In genomic region chr9:43231805-43232204, GRCm38 (mm10) we compare ENCODE assay signal across 11 mouse cellular contexts. TPM values are rescaled to one million over a fixed set of nuclear protein-coding genes. Genes with fewer than 3 reads are reported as not detected.
DNase-seq lines count a peak whose midpoint lies in the region; ATAC-seq and TF ChIP-seq lines count a peak whose summit lies in the region.
"Had no signal": no experiment of that assay in that cellular context is flagged by ENCODE, and none has a peak within 500 bp of the region (broad histone marks: within the 10 kb centered on the region; RNA-seq: fewer than 3 reads in every experiment).

No protein-coding gene starts in this region.

- H3K36me3 ChIP-seq in kidney, embryonic 14.5 days (ENCODE audit: control insufficient read depth, insufficient read depth, low read length) = peaks cover 19% of the 10 kb centered on the region; the same call in 1 of the 2 replicates
- H3K36me3 ChIP-seq in embryonic facial prominence, embryonic 15.5 days = peaks cover 10% of the 10 kb centered on the region; the same call in 1 of the 2 replicates
- no peaks in the 10 kb centered on the region; the same call in 1 of the 2 replicates for H3K36me3 ChIP-seq in intestine, postnatal 0 days (ENCODE audit: control insufficient read depth, insufficient read depth)

- no peak for TF ChIP-seq CTCF in intestine, postnatal 0 days (IDR thresholded peaks at IDR 0.05; ENCODE audit: low read depth)
- no peak for TF ChIP-seq CTCF in left cerebral cortex, adult 2 months (IDR thresholded peaks at IDR 0.05)

- WGBS in kidney, embryonic 14.5 days = 66% methylated on average over 4 of the region's 4 CpGs
- WGBS in embryonic facial prominence, embryonic 15.5 days = 52% methylated on average over 4 of the region's 4 CpGs
- 24% methylated on average over 4 of the region's 4 CpGs for WGBS in intestine, postnatal 0 days

- H3K4me1 ChIP-seq in kidney, embryonic 14.5 days (ENCODE audit: control insufficient read depth, insufficient read depth, low read length) = peaks cover 48% of the 10 kb centered on the region
- peaks cover 80% of the 10 kb centered on the region for H3K4me1 ChIP-seq in embryonic facial prominence, embryonic 15.5 days
- H3K4me1 ChIP-seq in intestine, postnatal 0 days (replicated peaks; ENCODE audit: control insufficient read depth, insufficient read depth, low read length) = peaks cover 29% of the 10 kb centered on the region

- no peak for DNase-seq in kidney, adult 18-20 months
- DNase-seq in lung, postnatal 4 days = peak; percentile 61 to 84
- no peak for DNase-seq in left cerebral cortex, adult 2 months (ENCODE audit: extremely low spot score in 1 of 2, low spot score in 2 of 2)
- DNase-seq in cerebellum, adult 11-12 months = no peak
- DNase-seq: cerebellum, adult 11 months had no signal

- ATAC-seq in kidney, embryonic 14.5 days (ENCODE audit: low FRiP score, low TSS enrichment) = peak; percentile 22; the same call in 1 of the 2 replicates
- ATAC-seq in embryonic facial prominence, embryonic 15.5 days (ENCODE audit: insufficient number of reproducible peaks, low FRiP score, low TSS enrichment, low read depth) = 0 out of 2 replicates have a peak, but pooled peaks have one; percentile 3
- ATAC-seq in intestine, postnatal 0 days = peak; percentile 14
- no peak for ATAC-seq in monocyte, adult 5-6 weeks (replicated peaks; ENCODE audit: insufficient number of reproducible peaks, low FRiP score, low TSS enrichment, poor library complexity, severe bottlenecking)

- no peaks in the 10 kb centered on the region for H3K27me3 ChIP-seq in kidney, embryonic 14.5 days (ENCODE audit: control insufficient read depth, insufficient read depth, low read length)
- no peaks in the 10 kb centered on the region for H3K27me3 ChIP-seq in embryonic facial prominence, embryonic 15.5 days
- H3K27me3 ChIP-seq in intestine, postnatal 0 days (replicated peaks; ENCODE audit: control insufficient read depth, insufficient read depth, low read length) = no peaks in the 10 kb centered on the region

- H3K4me3 ChIP-seq in kidney, embryonic 14.5 days (ENCODE audit: low read length) = no peak overlapping the region
- no peak overlapping the region for H3K4me3 ChIP-seq in embryonic facial prominence, embryonic 15.5 days (replicated peaks)
- no peak overlapping the region for H3K4me3 ChIP-seq in intestine, postnatal 0 days (ENCODE audit: low read depth, low read length)
- no peak overlapping the region for H3K4me3 ChIP-seq in left cerebral cortex, adult 2 months

- H3K9me3 ChIP-seq in kidney, embryonic 14.5 days (ENCODE audit: control insufficient read depth, low read length) = no peaks in the 10 kb centered on the region
- no peaks in the 10 kb centered on the region for H3K9me3 ChIP-seq in embryonic facial prominence, embryonic 15.5 days (replicated peaks)
- H3K9me3 ChIP-seq in intestine, postnatal 0 days (ENCODE audit: control insufficient read depth) = no peaks in the 10 kb centered on the region

- H3K9ac ChIP-seq in kidney, embryonic 14.5 days (ENCODE audit: low read depth, low read length) = no peak overlapping the region
- no peak overlapping the region for H3K9ac ChIP-seq in embryonic facial prominence, embryonic 15.5 days
- H3K9ac ChIP-seq in intestine, postnatal 0 days (ENCODE audit: low read depth, low read length) = no peak overlapping the region; the same call in 1 of the 2 replicates

- no peak overlapping the region for H3K4me2 ChIP-seq in kidney, embryonic 14.5 days (replicated peaks; ENCODE audit: low read depth, low read length)
- 0 out of 2 replicates have a peak overlapping the region, but pooled peaks have one; percentile 4 for H3K4me2 ChIP-seq in embryonic facial prominence, embryonic 15.5 days (replicated peaks)
- peak overlapping the region; percentile 28; the same call in 1 of the 2 replicates for H3K4me2 ChIP-seq in intestine, postnatal 0 days (replicated peaks; ENCODE audit: low read depth)

- peak overlapping the region; percentile 84; the same call in 1 of the 2 replicates for H3K27ac ChIP-seq in kidney, embryonic 14.5 days (ENCODE audit: low read depth, low read length)
- peak overlapping the region; percentile 72 for H3K27ac ChIP-seq in embryonic facial prominence, embryonic 15.5 days (replicated peaks)
- H3K27ac ChIP-seq in intestine, postnatal 0 days (ENCODE audit: low read depth, low read length) = peak overlapping the region; percentile 82
- H3K27ac ChIP-seq in left cerebral cortex, adult 2 months = no peak overlapping the region

- intact Hi-C loops in left cerebral cortex, adult 2 months (cut with DNase I) = no loop called here

RNA-seq across cellular contexts. Expression of gene Oaf, which starts 7.9 kb away (rescaled TPM):
- 88.5 and 88.9 TPM in 2 replicates for polyA plus RNA-seq in kidney, embryonic 14.5 days (2014; fragmentation: Nextera tagmentation; extraction: Ambion mirVana)
- 91.2 and 96.9 TPM in 2 replicates for polyA plus RNA-seq in embryonic facial prominence, embryonic 15.5 days (2015; fragmentation: Nextera tagmentation; extraction: Ambion mirVana)
- polyA plus RNA-seq in intestine, postnatal 0 days (2015; fragmentation: Nextera tagmentation; extraction: Ambion mirVana) = 39.7 and 45.5 TPM in 2 replicates
- 10 to 100 TPM; 13.3 to 18.0 TPM for total RNA-seq in left cerebral cortex, adult 2 months (2021)
- total RNA-seq in monocyte, adult 5-6 weeks (2017) = 0.10 to 0.43 TPM in 2 of 3 replicates, not detected in the other

RNA-seq across cellular contexts. Expression of gene Pou2f3, which starts 21.6 kb away (rescaled TPM):
- polyA plus RNA-seq in kidney, embryonic 14.5 days (2014; fragmentation: Nextera tagmentation; extraction: Ambion mirVana) = 0.11 TPM in 1 of 2 replicates, not detected in the other
- polyA plus RNA-seq in embryonic facial prominence, embryonic 15.5 days (2015; fragmentation: Nextera tagmentation; extraction: Ambion mirVana) = 11.2 and 12.7 TPM in 2 replicates
- 0.18 TPM in 2 replicates for polyA plus RNA-seq in intestine, postnatal 0 days (2015; fragmentation: Nextera tagmentation; extraction: Ambion mirVana)
- under 1 TPM; 0.16 to 0.65 TPM for total RNA-seq in left cerebral cortex, adult 2 months (2021)
- total RNA-seq in monocyte, adult 5-6 weeks (2017) = not detected in 3 replicates
- total RNA-seq: left cerebral cortex, postnatal 10 days had no signal
- polyA plus RNA-seq: spleen, adult 2 months had no signal

Comparison
In these comparisons a context has a peak if more than half of its experiments do, and no peak if none do; other contexts are left out.
1. DNase-seq: peak in lung, postnatal 4 days (2 of 2); none in kidney, adult 18-20 months (single experiment), left cerebral cortex, adult 2 months (0 of 2) and cerebellum, adult 11-12 months (single experiment).
2. RNA of gene Pou2f3, which starts 21.6 kb away (polyA plus RNA-seq): 11.2 to 12.7 TPM in embryonic facial prominence, embryonic 15.5 days; 0.18 TPM in intestine, postnatal 0 days and 0.11 TPM in kidney, embryonic 14.5 days; every median in the first group is over 10 times any median in the second.